Mouse (Mus musculus) forebrain, embryonic 13.5 days (tissue): ENCODE data around the gene Slc28a3. TPM values are rescaled to one million over a fixed set of nuclear protein-coding genes. Genes with fewer than 3 reads are reported as not detected.

Experiments
- ATAC-seq: fragments of 200-750 bp; cut with Nextera tagmentation; 2 replicates; pipeline ENCODE4 v1.8.0; 2017
- H3K27ac ChIP-seq: fragments of 300-500 bp; sonication (generic); 2 replicates; pipeline ENCODE4 v1.5.1; 2015; ENCODE audit warnings: inconsistent platforms, mild to moderate bottlenecking, moderate library complexity
- H3K27me3 ChIP-seq: fragments of 300-500 bp; sonication (generic); 2 replicates; pipeline ENCODE4 v1.6.1; 2015; ENCODE audit warnings: mild to moderate bottlenecking, inconsistent platforms
- H3K36me3 ChIP-seq: fragments of 300-500 bp; sonication (generic); 2 replicates; pipeline ENCODE4 v1.6.1; 2015; ENCODE audit warnings: mild to moderate bottlenecking, inconsistent platforms; ENCODE audit not compliant: poor library complexity, severe bottlenecking
- H3K4me1 ChIP-seq: fragments of 300-500 bp; sonication (generic); 2 replicates; pipeline ENCODE4 v1.6.1; 2015; ENCODE audit warnings: inconsistent platforms
- H3K4me2 ChIP-seq: fragments of 300-500 bp; sonication (generic); 2 replicates; pipeline ENCODE4 v1.6.1; 2015; ENCODE audit warnings: inconsistent platforms, mild to moderate bottlenecking, moderate library complexity
- H3K4me3 ChIP-seq: fragments of 300-500 bp; sonication (generic); 2 replicates; pipeline ENCODE4 v1.5.1; 2015; ENCODE audit warnings: mild to moderate bottlenecking, inconsistent platforms
- H3K9ac ChIP-seq: fragments of 300-500 bp; sonication (generic); 2 replicates; pipeline ENCODE4 v1.6.1; 2015; ENCODE audit warnings: mild to moderate bottlenecking, inconsistent platforms
- H3K9me3 ChIP-seq: fragments of 300-500 bp; sonication (generic); replicated peaks from 2 replicates; pipeline ENCODE4 v1.6.1; 2016; ENCODE audit warnings: inconsistent platforms
- WGBS: fragments of 180-500 bp; shearing (Covaris S2); methylation state at CpG from one replicate; pipeline ENCODE4 v1.1.7; 2015; 5-methylcytosine and 5-hydroxymethylcytosine counted together
- polyA plus RNA-seq: library from polyadenylated mRNA; unstranded; fragments of >200 nt; fragmentation: Nextera tagmentation; extraction: Ambion mirVana; gene quantifications from 2 replicates; pipeline ENCODE4 v1.2.1, GENCODE M21; 2015

The Slc28a3 gene
- polyA plus RNA-seq, 1 experiment from 2014 or later = 0.08 TPM

DNA sequence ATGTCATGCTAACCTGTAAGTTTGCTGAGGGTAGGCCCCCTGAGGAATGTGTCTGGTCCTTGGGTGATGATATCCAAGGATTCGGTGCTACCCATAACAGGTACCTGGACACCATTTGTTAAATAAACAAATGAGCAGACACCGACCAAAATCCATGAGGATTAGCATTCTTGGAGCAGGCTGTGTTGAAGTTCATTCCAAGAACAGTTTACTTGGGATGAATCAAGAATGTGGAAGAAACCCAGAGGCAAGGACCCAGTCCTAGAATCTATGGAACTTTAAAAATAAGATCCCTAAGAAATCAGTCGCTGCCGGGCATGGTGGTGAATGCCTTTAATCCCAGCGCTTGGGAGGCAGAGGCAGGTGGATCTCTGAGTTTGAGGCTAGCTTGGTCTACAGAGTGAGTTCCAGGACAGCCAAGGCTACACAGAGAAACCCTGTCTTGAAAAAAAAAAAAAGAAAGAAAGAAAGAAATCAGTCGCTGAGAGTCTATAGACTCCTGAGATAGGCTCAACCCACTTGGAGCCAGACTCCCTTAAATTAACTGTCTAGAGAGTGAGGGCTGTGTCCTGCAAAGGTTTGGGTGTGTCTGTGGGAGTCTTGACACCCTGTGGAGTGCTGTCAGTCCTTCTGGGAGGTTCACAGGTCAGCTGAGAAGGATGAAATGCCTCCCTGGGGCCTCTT, 73.3 kb downstream of the Slc28a3 start:
- Histone ChIP-seq H3K4me1 (no peaks in the 10 kb centered on the region), H3K36me3 (no peaks in the 10 kb centered on the region), H3K27me3 (no peaks in the 10 kb centered on the region), H3K4me3 (no peak overlapping the region), H3K27ac (no peak overlapping the region), H3K4me2 (no peak overlapping the region), H3K9me3 (no peaks in the 10 kb centered on the region), H3K9ac (no peak overlapping the region)
- WGBS = 95% methylated on average over 6 of the region's 6 CpGs
- no peak for ATAC-seq

DNA sequence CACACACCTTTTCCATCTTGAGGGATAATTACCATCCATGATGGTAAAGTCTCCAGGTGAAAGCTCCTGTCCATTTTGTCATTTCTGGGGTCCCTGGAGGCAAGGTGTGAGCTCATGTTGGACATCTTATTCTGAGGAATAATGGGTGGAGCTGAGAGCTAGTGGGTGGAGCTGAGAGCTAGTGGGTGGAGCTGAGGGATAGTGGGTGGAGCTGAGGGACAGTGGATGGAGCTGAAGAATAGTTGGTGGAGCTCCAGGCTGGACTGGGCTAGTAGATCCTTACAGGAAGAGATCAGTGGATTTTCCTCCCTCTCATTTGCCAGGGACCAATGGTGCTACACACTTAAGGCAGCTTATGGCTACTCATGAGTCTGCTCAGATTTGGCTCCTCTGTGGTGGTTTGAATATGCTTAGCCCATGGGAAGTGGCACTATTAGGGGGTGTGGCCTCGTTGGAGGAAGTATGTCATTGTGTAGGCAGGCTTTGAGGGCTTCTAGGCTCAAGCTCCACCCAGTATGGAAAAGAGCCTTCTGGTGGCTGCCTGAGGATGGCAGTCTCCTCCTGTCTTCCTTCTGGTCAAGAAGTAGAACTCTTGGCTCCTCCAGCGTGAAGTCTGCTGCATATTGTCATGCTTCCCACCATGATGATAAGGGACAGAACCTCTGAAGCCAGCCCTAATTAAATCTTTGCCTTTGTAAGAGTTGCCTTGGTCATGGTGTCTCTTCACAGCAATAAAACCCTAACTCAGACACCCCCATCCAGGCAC, 74.0 kb downstream of the Slc28a3 start:
- no peaks in the 10 kb centered on the region for H3K27me3 ChIP-seq
- no peak overlapping the region for H3K4me3 ChIP-seq
- 87% methylated on average over 2 of the region's 2 CpGs for WGBS
- no peaks in the 10 kb centered on the region for H3K4me1 ChIP-seq
- H3K9me3 ChIP-seq = no peaks in the 10 kb centered on the region
- no peaks in the 10 kb centered on the region for H3K36me3 ChIP-seq
- no peak overlapping the region for H3K9ac ChIP-seq
- no peak for ATAC-seq
- no peak overlapping the region for H3K4me2 ChIP-seq
- no peak overlapping the region for H3K27ac ChIP-seq

DNA sequence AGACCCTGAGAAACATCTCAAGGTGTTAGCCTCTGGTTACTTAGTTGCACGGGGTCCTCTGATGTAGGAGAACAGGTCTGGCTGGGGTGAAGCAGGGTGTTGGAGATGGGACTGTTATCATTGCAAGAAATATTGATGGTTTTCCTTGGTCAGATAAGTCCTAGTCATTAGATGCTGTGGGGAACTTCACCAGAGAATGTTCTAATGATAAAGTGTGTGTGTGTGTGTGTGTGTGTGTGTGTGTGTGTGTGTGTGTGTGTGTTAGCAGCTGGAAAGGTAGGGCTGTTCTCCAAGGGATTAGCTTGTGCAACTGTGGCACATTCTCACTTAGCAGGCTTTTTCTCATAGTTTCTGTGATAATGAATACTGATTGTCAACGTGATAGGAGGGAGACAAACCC, 75.4 kb downstream of the Slc28a3 start:
- no peaks in the 10 kb centered on the region for H3K27me3 ChIP-seq
- no peaks in the 10 kb centered on the region for H3K4me1 ChIP-seq
- no peak overlapping the region for H3K4me3 ChIP-seq
- 73% methylated on average over 2 of the region's 2 CpGs for WGBS
- H3K4me2 ChIP-seq = no peak overlapping the region
- H3K27ac ChIP-seq = no peak overlapping the region
- no peak for ATAC-seq
- H3K36me3 ChIP-seq = no peaks in the 10 kb centered on the region
- no peak overlapping the region for H3K9ac ChIP-seq
- H3K9me3 ChIP-seq = no peaks in the 10 kb centered on the region

DNA sequence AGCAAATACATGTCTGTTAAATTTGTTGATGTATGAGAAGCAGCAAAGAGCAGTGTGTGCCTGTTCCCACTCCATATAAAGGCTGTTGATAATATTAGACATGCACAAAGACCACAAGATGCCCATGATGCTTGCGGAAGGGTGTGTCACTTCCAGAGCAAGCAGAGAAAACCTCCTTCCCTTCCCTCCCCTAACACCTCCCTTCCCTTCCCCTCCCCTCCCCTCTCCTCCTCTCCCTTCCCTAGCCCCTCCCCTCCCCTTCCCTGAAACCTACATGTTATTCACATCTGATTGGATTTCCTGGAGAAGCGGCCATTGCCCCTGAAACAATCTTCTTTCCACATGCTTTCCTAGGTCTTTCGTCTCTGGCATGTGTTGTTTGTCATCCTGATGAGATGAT, 75.8 kb downstream of the Slc28a3 start:
- Histone ChIP-seq H3K27me3 (no peaks in the 10 kb centered on the region), H3K4me1 (no peaks in the 10 kb centered on the region), H3K36me3 (no peaks in the 10 kb centered on the region), H3K4me2 (no peak overlapping the region), H3K9ac (no peak overlapping the region), H3K4me3 (no peak overlapping the region), H3K9me3 (no peaks in the 10 kb centered on the region), H3K27ac (no peak overlapping the region)
- WGBS = 79% methylated on average over 3 of the region's 3 CpGs
- no peak for ATAC-seq

DNA sequence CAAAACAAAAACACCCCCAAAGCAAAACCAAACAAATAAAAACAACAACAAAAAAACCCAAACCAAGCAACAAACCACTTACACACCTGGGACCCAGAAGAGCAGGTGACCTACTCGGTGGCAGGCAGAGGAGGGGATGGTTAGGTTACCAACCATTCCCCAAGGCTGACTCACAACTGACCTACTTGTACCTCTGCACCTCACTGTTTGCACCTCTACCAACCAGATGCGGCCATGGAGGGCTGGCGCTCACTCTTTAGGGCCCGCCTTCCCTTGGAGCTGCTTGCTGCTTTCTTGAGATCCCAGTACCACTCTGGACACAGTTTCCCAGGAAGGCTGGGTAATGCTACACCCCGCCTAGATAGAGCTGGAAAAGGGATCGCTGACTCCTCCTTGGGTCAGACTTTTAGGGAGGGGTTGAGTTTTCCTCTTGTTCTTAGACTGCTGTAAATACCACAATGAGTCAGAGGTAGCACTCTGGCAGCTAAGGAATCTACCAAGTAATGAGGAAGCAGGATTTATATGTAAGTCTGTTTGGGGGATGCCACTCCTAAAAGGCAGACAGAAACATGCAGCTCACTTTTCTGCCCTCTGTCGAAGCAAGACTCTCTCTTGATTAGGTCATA, 76.3 kb downstream of the Slc28a3 start:
- no peaks in the 10 kb centered on the region for H3K4me1 ChIP-seq
- 78% methylated on average over 7 of the region's 7 CpGs for WGBS
- H3K36me3 ChIP-seq = no peaks in the 10 kb centered on the region
- ATAC-seq = no peak
- no peak overlapping the region for H3K4me3 ChIP-seq
- no peak overlapping the region for H3K4me2 ChIP-seq
- no peaks in the 10 kb centered on the region for H3K9me3 ChIP-seq
- H3K9ac ChIP-seq = no peak overlapping the region
- no peaks in the 10 kb centered on the region for H3K27me3 ChIP-seq
- H3K27ac ChIP-seq = no peak overlapping the region

DNA sequence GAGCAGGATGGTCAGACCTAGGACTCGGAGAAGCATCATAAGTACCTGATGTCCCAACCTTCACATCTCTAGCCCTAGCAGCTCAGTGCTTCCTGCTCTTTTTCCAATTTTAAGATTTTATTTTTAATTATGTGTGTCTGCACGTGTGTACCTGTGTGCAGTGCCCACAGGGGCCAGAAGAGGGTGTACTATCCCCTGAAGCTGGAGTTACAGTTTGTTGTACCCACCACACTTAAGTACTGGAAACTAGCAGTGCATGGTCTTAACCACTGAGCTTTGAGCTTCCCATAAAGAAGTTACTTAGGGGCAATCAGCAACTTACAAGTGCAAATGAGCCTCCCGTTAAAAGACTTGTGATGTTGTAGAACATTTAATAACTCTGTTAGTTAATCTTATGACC, 86.1 kb downstream of the Slc28a3 start:
- Histone ChIP-seq H3K27me3 (peaks cover 4% of the 10 kb centered on the region; the same call in 1 of the 2 replicates), H3K36me3 (no peaks in the 10 kb centered on the region), H3K9ac (no peak overlapping the region), H3K9me3 (no peaks in the 10 kb centered on the region), H3K4me1 (no peaks in the 10 kb centered on the region), H3K4me2 (no peak overlapping the region), H3K27ac (no peak overlapping the region), H3K4me3 (no peak overlapping the region)
- WGBS = 89% methylated on average over 3 of the region's 3 CpGs
- no peak for ATAC-seq

DNA sequence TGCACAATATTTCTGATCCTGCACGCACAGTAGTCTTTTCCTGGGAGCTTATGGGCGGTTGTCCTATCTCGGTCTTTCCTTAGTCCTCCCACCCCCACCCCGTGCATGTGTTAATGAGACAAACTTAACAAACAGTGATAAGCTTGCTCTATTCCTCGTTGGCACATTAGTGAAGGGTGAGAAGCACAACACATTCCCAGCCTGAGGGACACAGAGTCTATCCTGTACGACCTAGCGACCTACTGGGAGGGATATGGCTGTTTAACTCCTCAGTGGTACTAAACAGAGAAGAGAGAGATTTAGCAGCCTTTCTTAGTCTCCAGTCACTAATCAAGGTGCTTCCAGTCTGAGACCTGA, 86.9 kb downstream of the Slc28a3 start:
- Histone ChIP-seq H3K4me1 (no peaks in the 10 kb centered on the region), H3K4me3 (no peak overlapping the region), H3K9me3 (no peaks in the 10 kb centered on the region), H3K4me2 (no peak overlapping the region), H3K36me3 (no peaks in the 10 kb centered on the region), H3K9ac (no peak overlapping the region), H3K27me3 (peaks cover 4% of the 10 kb centered on the region; the same call in 1 of the 2 replicates), H3K27ac (no peak overlapping the region)
- ATAC-seq = no peak
- WGBS = 71% methylated on average over 7 of the region's 7 CpGs

DNA sequence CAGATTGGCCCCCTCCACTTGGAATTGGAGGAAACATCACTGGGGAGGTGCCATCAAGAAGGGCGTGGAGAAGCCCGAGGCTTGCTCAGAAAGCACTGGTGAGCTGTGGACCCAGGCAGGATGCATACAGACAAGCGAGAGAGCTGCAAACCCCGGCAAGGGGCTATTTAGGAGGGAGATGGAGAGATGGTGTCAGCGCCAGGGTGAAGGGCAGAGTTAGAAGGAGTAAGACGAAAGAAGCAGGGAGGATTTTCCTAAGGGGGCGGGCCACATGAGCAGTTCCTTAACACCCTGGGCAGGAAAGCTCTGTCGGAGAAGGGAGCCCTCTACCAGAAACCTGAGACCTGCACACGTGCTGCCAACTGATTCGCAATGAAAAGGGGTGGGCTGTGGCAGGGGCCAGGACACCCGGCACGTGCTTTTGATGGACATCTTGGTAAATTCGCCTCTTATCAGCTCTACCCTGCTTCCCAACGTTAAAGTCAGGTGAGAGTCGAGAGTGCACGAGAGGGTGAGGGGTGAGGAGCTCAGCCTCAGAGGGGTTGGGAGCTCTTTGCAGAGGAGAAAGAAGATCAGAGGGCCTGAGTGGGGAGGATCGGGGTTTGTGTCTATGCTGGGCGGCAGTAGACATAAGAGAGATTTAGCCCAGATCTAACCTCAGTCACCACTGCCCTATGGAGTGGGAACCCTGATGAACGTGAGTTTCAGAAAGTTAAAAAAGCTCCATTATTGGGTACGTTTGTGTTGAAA, 87.5 kb downstream of the Slc28a3 start:
- no peak for ATAC-seq
- H3K27ac ChIP-seq = no peak overlapping the region
- H3K36me3 ChIP-seq = no peaks in the 10 kb centered on the region
- H3K4me1 ChIP-seq = no peaks in the 10 kb centered on the region
- WGBS = 29% methylated on average over 20 of the region's 20 CpGs
- no peak overlapping the region for H3K4me2 ChIP-seq
- no peaks in the 10 kb centered on the region for H3K9me3 ChIP-seq
- no peak overlapping the region for H3K9ac ChIP-seq
- H3K27me3 ChIP-seq = peaks cover 4% of the 10 kb centered on the region; the same call in 1 of the 2 replicates
- H3K4me3 ChIP-seq = no peak overlapping the region

DNA sequence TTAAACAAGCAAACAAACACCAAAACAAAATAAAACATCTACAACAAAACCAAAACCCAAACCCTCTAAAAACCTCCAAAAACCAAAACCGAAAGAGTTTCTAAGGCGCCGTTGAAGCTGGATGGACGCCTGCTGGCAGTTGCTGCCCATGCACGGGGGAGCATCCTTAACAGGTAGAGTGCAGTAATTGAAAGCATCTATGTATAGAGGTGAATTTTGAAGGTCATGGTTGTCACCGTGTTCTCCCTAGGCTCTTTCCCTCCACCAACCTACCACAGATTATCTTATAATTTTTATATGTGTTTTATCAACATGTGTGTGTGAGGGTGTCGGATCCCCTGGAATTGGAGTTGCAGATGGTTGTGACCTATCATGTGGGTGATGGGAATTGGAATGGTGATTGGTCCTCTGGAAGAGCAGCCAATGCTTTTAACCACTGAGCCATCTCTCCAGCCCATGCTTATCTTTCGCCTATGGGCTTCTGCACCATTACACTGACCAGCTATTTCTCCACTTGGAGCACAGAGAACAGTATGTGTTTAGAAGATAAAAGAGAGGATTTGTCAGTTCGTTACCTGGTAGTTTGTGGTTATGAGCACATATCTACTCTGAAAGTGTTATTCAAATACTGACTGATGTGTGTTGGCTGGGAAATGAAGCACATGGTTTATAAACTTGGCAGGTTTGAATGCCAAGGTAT, 89.2 kb downstream of the Slc28a3 start:
- 89% methylated on average over 9 of the region's 9 CpGs for WGBS
- H3K9ac ChIP-seq = no peak overlapping the region
- no peaks in the 10 kb centered on the region for H3K4me1 ChIP-seq
- no peak overlapping the region for H3K27ac ChIP-seq
- H3K4me3 ChIP-seq = no peak overlapping the region
- no peak for ATAC-seq
- H3K27me3 ChIP-seq = peaks cover 4% of the 10 kb centered on the region; the same call in 1 of the 2 replicates
- H3K36me3 ChIP-seq = no peaks in the 10 kb centered on the region
- H3K9me3 ChIP-seq = no peaks in the 10 kb centered on the region
- no peak overlapping the region for H3K4me2 ChIP-seq

DNA sequence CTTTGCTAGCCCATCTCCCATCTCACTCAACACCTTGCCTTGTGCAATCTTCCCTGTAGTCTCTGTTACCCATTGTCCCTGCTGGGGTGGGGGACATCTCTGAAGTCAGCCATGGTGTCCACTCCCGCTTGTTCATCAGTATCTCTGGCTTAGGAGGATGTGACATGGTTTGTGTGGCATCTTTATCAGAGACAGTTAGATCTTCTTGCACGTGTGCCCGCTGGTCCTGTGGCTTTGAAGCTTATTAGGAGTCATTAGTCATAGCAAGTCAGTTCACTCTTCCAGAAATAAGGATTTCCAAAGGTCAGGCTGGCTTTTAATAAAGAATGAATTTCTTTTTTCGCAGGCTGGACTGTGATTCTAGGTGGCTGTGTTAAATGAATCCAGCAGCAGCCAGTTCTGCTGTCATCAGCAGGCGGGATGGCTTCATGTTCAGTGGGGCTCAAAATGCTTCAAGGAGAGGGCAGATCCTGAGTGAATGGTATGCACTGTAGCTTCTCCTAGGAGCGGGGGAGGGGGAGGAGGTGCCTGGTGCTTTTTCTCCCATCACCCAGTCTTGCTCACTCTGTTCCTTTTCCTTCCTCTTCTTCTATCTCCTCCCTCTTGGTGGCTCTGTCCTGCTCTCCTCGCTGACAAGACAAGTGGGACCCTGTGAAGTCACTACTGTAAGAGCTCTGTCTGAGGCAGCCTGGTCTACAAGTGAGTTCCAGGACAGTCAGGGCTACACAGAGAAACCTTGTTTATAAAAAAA, 89.9 kb downstream of the Slc28a3 start:
- WGBS = 73% methylated on average over 7 of the region's 7 CpGs
- Histone ChIP-seq H3K27ac (no peak overlapping the region), H3K9me3 (no peaks in the 10 kb centered on the region), H3K9ac (no peak overlapping the region), H3K36me3 (no peaks in the 10 kb centered on the region), H3K4me2 (no peak overlapping the region), H3K4me1 (no peaks in the 10 kb centered on the region), H3K27me3 (peaks cover 4% of the 10 kb centered on the region; the same call in 1 of the 2 replicates), H3K4me3 (no peak overlapping the region)
- no peak for ATAC-seq

DNA sequence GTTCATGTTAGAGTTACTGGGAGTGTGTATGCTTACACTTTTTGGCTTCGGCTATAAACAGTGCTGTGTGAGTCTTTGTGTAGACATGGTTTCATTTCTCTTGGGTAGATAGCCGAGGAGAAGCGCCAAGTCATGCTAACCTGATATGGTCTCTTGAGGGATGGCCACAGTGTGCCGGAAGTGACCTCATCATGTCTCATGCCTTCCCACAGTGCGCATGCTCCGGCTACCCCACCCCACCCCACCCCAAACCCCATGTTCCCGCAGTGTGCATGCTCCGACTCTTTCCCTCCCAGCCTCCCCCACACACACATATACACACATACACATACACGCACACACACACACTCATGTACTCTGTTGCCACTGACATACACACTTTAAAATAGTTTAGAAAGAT, 90.6 kb downstream of the Slc28a3 start:
- Histone ChIP-seq H3K4me3 (no peak overlapping the region), H3K36me3 (no peaks in the 10 kb centered on the region), H3K9me3 (no peaks in the 10 kb centered on the region), H3K4me2 (no peak overlapping the region), H3K27me3 (peaks cover 4% of the 10 kb centered on the region; the same call in 1 of the 2 replicates), H3K27ac (no peak overlapping the region), H3K4me1 (no peaks in the 10 kb centered on the region), H3K9ac (no peak overlapping the region)
- ATAC-seq = no peak
- 95% methylated on average over 9 of the region's 9 CpGs for WGBS
